Mouse (Mus musculus): ENCODE data around the gene Bmi1. TPM values are rescaled to one million over a fixed set of nuclear protein-coding genes. Genes with fewer than 3 reads are reported as not detected.
A peak's percentile ranks its signal among the peaks of the same experiment; 100 is the strongest.

Gene Bmi1
- polyA plus RNA-seq, 1 experiment from 2014 or later: 14.0 TPM

GRCm38 (mm10) chr2:18692031-18692430 is 15.2 kb downstream of the Bmi1 start:
- Histone ChIP-seq H3K4me1 (ENCODE audit: control insufficient read depth, insufficient read depth, low read depth, low read length) (peaks cover 15% of the 10 kb centered on the region), H3K9me3 (ENCODE audit: control insufficient read depth, low read length) (no peaks in the 10 kb centered on the region), H3K36me3 (ENCODE audit: control insufficient read depth, insufficient read depth, low read length) (no peaks in the 10 kb centered on the region), H3K27ac (ENCODE audit: low read depth, low read length) (no peak overlapping the region), H3K4me2 (ENCODE audit: low read length) (no peak overlapping the region), H3K9ac (ENCODE audit: low read depth, low read length) (no peak overlapping the region), H3K27me3 (replicated peaks; ENCODE audit: control insufficient read depth, insufficient read depth, low read length) (peaks cover 31% of the 10 kb centered on the region), H3K4me3 (ENCODE audit: low read length) (no peak overlapping the region)
- no peak for ATAC-seq

GRCm38 (mm10) chr2:18692548-18692947 is 15.7 kb downstream of the Bmi1 start:
- Histone ChIP-seq H3K27ac (ENCODE audit: low read depth, low read length) (no peak overlapping the region), H3K4me1 (ENCODE audit: control insufficient read depth, insufficient read depth, low read depth, low read length) (peaks cover 15% of the 10 kb centered on the region), H3K4me2 (ENCODE audit: low read length) (no peak overlapping the region), H3K9me3 (ENCODE audit: control insufficient read depth, low read length) (no peaks in the 10 kb centered on the region), H3K36me3 (ENCODE audit: control insufficient read depth, insufficient read depth, low read length) (no peaks in the 10 kb centered on the region), H3K9ac (ENCODE audit: low read depth, low read length) (no peak overlapping the region), H3K27me3 (replicated peaks; ENCODE audit: control insufficient read depth, insufficient read depth, low read length) (peaks cover 26% of the 10 kb centered on the region), H3K4me3 (ENCODE audit: low read length) (no peak overlapping the region)
- 3% methylated on average over 1 of the region's 1 CpGs for WGBS
- no peak for ATAC-seq

DNA sequence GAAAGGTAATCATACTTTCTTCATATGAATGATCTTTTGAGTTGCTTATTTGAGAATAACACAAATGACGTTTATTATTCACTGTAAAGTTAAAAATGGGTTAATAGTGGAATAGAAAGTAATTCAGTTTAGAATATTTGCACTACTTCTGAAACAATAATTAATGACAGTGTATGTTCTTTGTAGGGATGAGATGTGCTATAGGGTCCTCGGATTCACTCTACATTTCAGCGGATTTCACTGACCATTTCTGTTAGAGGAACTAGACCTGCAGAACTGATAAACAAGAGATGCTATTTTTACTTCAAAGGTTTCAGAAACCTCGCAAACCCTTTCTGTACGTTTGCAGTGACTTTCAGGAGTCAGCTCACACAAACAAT is 16.7 kb downstream of the Bmi1 start:
- H3K36me3 ChIP-seq (ENCODE audit: control insufficient read depth, insufficient read depth, low read length): no peaks in the 10 kb centered on the region
- peak overlapping the region; percentile 72 for H3K4me2 ChIP-seq (ENCODE audit: low read length)
- H3K9me3 ChIP-seq (ENCODE audit: control insufficient read depth, low read length): no peaks in the 10 kb centered on the region
- H3K4me1 ChIP-seq (ENCODE audit: control insufficient read depth, insufficient read depth, low read depth, low read length): peaks cover 16% of the 10 kb centered on the region
- no peak overlapping the region for H3K27ac ChIP-seq (ENCODE audit: low read depth, low read length)
- H3K27me3 ChIP-seq (replicated peaks; ENCODE audit: control insufficient read depth, insufficient read depth, low read length): peaks cover 22% of the 10 kb centered on the region
- H3K9ac ChIP-seq (ENCODE audit: low read depth, low read length): no peak overlapping the region
- no peak for ATAC-seq
- H3K4me3 ChIP-seq (ENCODE audit: low read length): peak overlapping the region; percentile 46; the same call in 1 of the 2 replicates
- 1% methylated on average over 5 of the region's 5 CpGs for WGBS

GRCm38 (mm10) chr2:18693871-18694610 is 17.2 kb downstream of the Bmi1 start, which contains the start of gene Spag6:
Gene Spag6 (plus strand): TSS chr2:18694032.
- 0% methylated on average over 38 of the region's 61 CpGs for WGBS

GRCm38 (mm10) chr2:18694611-18694950 is 17.8 kb downstream of the Bmi1 start:
- ATAC-seq: no peak
- WGBS: under 1% methylated on average over 20 of the region's 20 CpGs
- Histone ChIP-seq H3K27me3 (replicated peaks; ENCODE audit: control insufficient read depth, insufficient read depth, low read length) (peaks cover 24% of the 10 kb centered on the region), H3K9me3 (ENCODE audit: control insufficient read depth, low read length) (no peaks in the 10 kb centered on the region), H3K4me2 (ENCODE audit: low read length) (peak overlapping the region; percentile 72), H3K4me3 (ENCODE audit: low read length) (peak overlapping the region; percentile 46), H3K27ac (ENCODE audit: low read depth, low read length) (no peak overlapping the region), H3K9ac (ENCODE audit: low read depth, low read length) (peak overlapping the region; percentile 67), H3K36me3 (ENCODE audit: control insufficient read depth, insufficient read depth, low read length) (no peaks in the 10 kb centered on the region), H3K4me1 (ENCODE audit: control insufficient read depth, insufficient read depth, low read depth, low read length) (peaks cover 15% of the 10 kb centered on the region)

More at GRCm38 (mm10) chr2:18693871-18694610, 17.2 kb downstream of the Bmi1 start, which contains the start of gene Spag6:
- peak within 1 kb of the TSS; percentile 72 for H3K4me2 ChIP-seq (ENCODE audit: low read length)
- H3K9me3 ChIP-seq (ENCODE audit: control insufficient read depth, low read length): no peaks in the 10 kb centered on the region
- peak within 1 kb of the TSS; percentile 67 for H3K9ac ChIP-seq (ENCODE audit: low read depth, low read length)
- H3K4me1 ChIP-seq (ENCODE audit: control insufficient read depth, insufficient read depth, low read depth, low read length): peaks cover 19% of the 10 kb centered on the region
- peaks cover 20% of the 10 kb centered on the region for H3K27me3 ChIP-seq (replicated peaks; ENCODE audit: control insufficient read depth, insufficient read depth, low read length)
- peak; percentile 72 for ATAC-seq
- no peaks in the 10 kb centered on the region for H3K36me3 ChIP-seq (ENCODE audit: control insufficient read depth, insufficient read depth, low read length)
- H3K4me3 ChIP-seq (ENCODE audit: low read length): peak within 1 kb of the TSS; percentile 46
- no peak within 1 kb of the TSS for H3K27ac ChIP-seq (ENCODE audit: low read depth, low read length)

DNA sequence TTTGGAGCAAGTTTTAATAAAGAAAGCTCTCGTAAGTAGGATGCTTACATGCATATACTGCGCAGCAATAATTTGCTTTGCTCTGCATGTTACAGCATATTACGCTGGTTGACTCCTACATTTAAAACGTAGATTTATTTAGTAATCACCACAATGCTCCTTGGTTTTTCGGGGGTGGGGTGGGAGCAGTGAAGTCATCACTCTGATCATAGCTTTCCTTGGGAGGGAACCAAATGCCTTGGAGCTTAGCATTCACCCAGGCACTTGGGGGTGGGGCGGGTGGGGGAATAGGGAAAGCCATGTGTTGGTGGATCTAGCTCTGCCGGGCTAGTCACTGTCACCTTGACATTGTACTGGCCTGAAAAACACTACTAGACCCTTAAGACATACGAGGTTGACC is 18.3 kb downstream of the Bmi1 start:
- Histone ChIP-seq H3K4me3 (ENCODE audit: low read length) (no peak overlapping the region), H3K27me3 (replicated peaks; ENCODE audit: control insufficient read depth, insufficient read depth, low read length) (peaks cover 24% of the 10 kb centered on the region), H3K27ac (ENCODE audit: low read depth, low read length) (no peak overlapping the region), H3K9ac (ENCODE audit: low read depth, low read length) (no peak overlapping the region), H3K9me3 (ENCODE audit: control insufficient read depth, low read length) (no peaks in the 10 kb centered on the region), H3K4me2 (ENCODE audit: low read length) (no peak overlapping the region), H3K4me1 (ENCODE audit: control insufficient read depth, insufficient read depth, low read depth, low read length) (peaks cover 10% of the 10 kb centered on the region), H3K36me3 (ENCODE audit: control insufficient read depth, insufficient read depth, low read length) (no peaks in the 10 kb centered on the region)
- ATAC-seq: no peak
- 3% methylated on average over 8 of the region's 8 CpGs for WGBS

DNA sequence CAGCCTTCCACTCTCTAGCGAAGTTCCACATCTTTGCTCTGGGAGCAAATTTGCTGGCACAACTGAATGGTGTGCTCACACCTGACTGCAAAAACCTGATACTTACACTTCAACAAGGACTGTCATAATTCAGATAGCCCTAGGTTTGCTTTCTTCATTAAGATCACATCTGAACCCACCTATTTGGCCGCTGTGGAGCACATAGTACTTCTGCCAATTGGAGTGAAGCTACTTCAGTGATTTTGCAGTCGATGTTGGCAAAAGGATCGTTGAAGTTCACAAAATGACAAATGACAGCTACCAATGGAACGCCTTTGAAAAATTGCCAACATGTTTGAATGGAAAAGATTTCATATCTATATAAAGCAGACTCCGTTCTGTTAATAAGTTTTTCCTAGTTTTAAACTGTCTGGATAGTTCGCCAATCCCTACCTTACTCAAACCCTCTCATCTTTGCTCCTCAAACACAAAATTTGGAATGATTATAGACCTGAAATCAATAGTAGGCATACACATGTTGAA is 18.9 kb downstream of the Bmi1 start:
- Histone ChIP-seq H3K4me3 (ENCODE audit: low read length) (no peak overlapping the region), H3K9me3 (ENCODE audit: control insufficient read depth, low read length) (no peaks in the 10 kb centered on the region), H3K4me1 (ENCODE audit: control insufficient read depth, insufficient read depth, low read depth, low read length) (peaks cover 7% of the 10 kb centered on the region), H3K4me2 (ENCODE audit: low read length) (no peak overlapping the region), H3K9ac (ENCODE audit: low read depth, low read length) (no peak overlapping the region), H3K27me3 (replicated peaks; ENCODE audit: control insufficient read depth, insufficient read depth, low read length) (peaks cover 25% of the 10 kb centered on the region), H3K36me3 (ENCODE audit: control insufficient read depth, insufficient read depth, low read length) (no peaks in the 10 kb centered on the region), H3K27ac (ENCODE audit: low read depth, low read length) (no peak overlapping the region)
- no peak for ATAC-seq
- WGBS: 5% methylated on average over 7 of the region's 7 CpGs

DNA sequence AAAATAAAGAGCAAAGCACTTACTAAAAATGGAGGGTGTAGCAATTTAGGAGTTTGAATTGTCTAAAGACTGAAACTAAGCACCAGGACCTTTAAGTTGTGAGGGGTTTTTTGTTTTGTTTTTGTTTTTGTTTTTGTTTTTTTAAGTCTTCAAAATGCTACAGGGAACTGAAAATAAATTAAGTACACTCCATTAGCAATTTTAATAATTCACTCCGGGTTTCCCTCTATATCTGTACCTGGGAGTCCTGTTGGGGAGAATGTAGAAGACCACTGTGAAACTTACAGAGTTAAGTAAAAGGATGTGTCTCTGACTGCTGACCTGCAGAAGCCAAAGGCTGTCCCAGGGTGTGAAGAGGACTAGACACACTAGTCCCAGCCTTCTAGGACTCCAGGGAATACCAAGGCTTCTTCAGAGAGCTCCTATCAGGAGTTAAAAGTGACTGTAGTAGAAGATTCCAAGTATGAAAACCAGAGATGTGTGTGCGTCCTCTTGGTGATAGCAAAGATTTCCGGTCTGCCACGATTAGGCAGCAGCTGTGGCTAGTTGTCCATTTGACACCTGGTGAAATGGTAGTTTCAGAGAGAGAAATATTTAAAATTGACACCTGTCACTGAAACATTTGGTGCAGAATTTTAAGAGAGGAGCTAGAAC is 20.9 kb downstream of the Bmi1 start:
- Histone ChIP-seq H3K4me2 (ENCODE audit: low read length) (no peak overlapping the region), H3K36me3 (ENCODE audit: control insufficient read depth, insufficient read depth, low read length) (no peaks in the 10 kb centered on the region), H3K4me1 (ENCODE audit: control insufficient read depth, insufficient read depth, low read depth, low read length) (peaks cover 7% of the 10 kb centered on the region), H3K9ac (ENCODE audit: low read depth, low read length) (no peak overlapping the region), H3K27me3 (replicated peaks; ENCODE audit: control insufficient read depth, insufficient read depth, low read length) (peaks cover 30% of the 10 kb centered on the region), H3K9me3 (ENCODE audit: control insufficient read depth, low read length) (no peaks in the 10 kb centered on the region), H3K27ac (ENCODE audit: low read depth, low read length) (no peak overlapping the region), H3K4me3 (ENCODE audit: low read length) (no peak overlapping the region)
- ATAC-seq: no peak
- WGBS: 4% methylated on average over 4 of the region's 4 CpGs

- Histone ChIP-seq H3K36me3 (ENCODE audit: control insufficient read depth, insufficient read depth, low read length) (no peaks in the 10 kb centered on the region), H3K9me3 (ENCODE audit: control insufficient read depth, low read length) (no peaks in the 10 kb centered on the region), H3K9ac (ENCODE audit: low read depth, low read length) (no peak overlapping the region), H3K27ac (ENCODE audit: low read depth, low read length) (no peak overlapping the region), H3K27me3 (replicated peaks; ENCODE audit: control insufficient read depth, insufficient read depth, low read length) (peaks cover 30% of the 10 kb centered on the region), H3K4me2 (ENCODE audit: low read length) (no peak overlapping the region), H3K4me3 (ENCODE audit: low read length) (no peak overlapping the region), H3K4me1 (ENCODE audit: control insufficient read depth, insufficient read depth, low read depth, low read length) (peaks cover 7% of the 10 kb centered on the region)
- ATAC-seq: 0 out of 2 replicates have a peak, but pooled peaks have one; percentile 34
- WGBS: 1% methylated on average over 56 of the region's 56 CpGs
Observed at GRCm38 (mm10) chr2:18698663-18699385, 22.0 kb downstream of the Bmi1 start.
